In genomic region chr5:67013926-67014325, GRCm38 (mm10) we compare ENCODE assay signal across 31 mouse cellular contexts.
"Had no signal": no experiment of that assay in that cellular context is flagged by ENCODE, and none has a peak within 500 bp of the region (broad histone marks: within the 10 kb centered on the region; RNA-seq: fewer than 3 reads in every experiment).

No protein-coding gene starts in this region.

- H3K27ac ChIP-seq: limb, embryonic 10.5 days; limb, embryonic 12.5 days; limb, embryonic 13.5 days; limb, embryonic 15.5 days; liver, embryonic 12.5 days; liver, embryonic 13.5 days; liver, embryonic 14.5 days; liver, embryonic 15.5 days; lung, embryonic 15.5 days; macrophage; midbrain, embryonic 10.5 days; midbrain, embryonic 12.5 days; midbrain, embryonic 13.5 days; midbrain, embryonic 15.5 days; neural tube, embryonic 12.5 days had no signal

- H3K4me1 ChIP-seq: liver, embryonic 12.5 days; liver, embryonic 13.5 days; liver, embryonic 15.5 days; lung, embryonic 15.5 days; megakaryocyte, embryonic 14.5 days; midbrain, embryonic 10.5 days; midbrain, embryonic 12.5 days; midbrain, embryonic 13.5 days; midbrain, embryonic 15.5 days; neural tube, embryonic 12.5 days had no signal

- H3K27me3 ChIP-seq: limb, embryonic 12.5 days; limb, embryonic 13.5 days; limb, embryonic 15.5 days; liver, embryonic 12.5 days; liver, embryonic 13.5 days; liver, embryonic 15.5 days; lung, embryonic 15.5 days; megakaryocyte, embryonic 14.5 days; midbrain, embryonic 12.5 days; midbrain, embryonic 13.5 days; midbrain, embryonic 15.5 days; neural tube, embryonic 12.5 days had no signal

- H3K9ac ChIP-seq: limb, embryonic 12.5 days; limb, embryonic 13.5 days; limb, embryonic 15.5 days; liver, embryonic 12.5 days; liver, embryonic 13.5 days; liver, embryonic 14.5 days; liver, embryonic 15.5 days; liver, postnatal 0 days; lung, embryonic 14.5 days; lung, embryonic 15.5 days; midbrain, embryonic 12.5 days; midbrain, embryonic 13.5 days; midbrain, embryonic 15.5 days; neural tube, embryonic 12.5 days had no signal

- H3K4me3 ChIP-seq: limb, embryonic 10.5 days; limb, embryonic 12.5 days; limb, embryonic 13.5 days; limb, embryonic 15.5 days; liver, embryonic 12.5 days; liver, embryonic 13.5 days; liver, embryonic 15.5 days; lung, embryonic 15.5 days; megakaryocyte, embryonic 14.5 days; midbrain, embryonic 10.5 days; midbrain, embryonic 12.5 days; midbrain, embryonic 13.5 days; midbrain, embryonic 15.5 days; myocyte; neural tube, embryonic 12.5 days had no signal

- H3K36me3 ChIP-seq: liver, embryonic 12.5 days; liver, embryonic 13.5 days; liver, embryonic 15.5 days had no signal

- ATAC-seq: liver, embryonic 12.5 days; liver, postnatal 0 days; lung, postnatal 0 days; midbrain, embryonic 13.5 days; midbrain, embryonic 15.5 days; midbrain, embryonic 16.5 days had no signal

- H3K4me2 ChIP-seq: limb, embryonic 12.5 days; limb, embryonic 13.5 days; limb, embryonic 15.5 days; liver, embryonic 11.5 days; liver, embryonic 12.5 days; liver, embryonic 13.5 days; liver, embryonic 15.5 days; lung, embryonic 14.5 days; lung, embryonic 15.5 days; midbrain, embryonic 12.5 days; midbrain, embryonic 13.5 days; midbrain, embryonic 15.5 days; neural tube, embryonic 12.5 days had no signal

- H3K9me3 ChIP-seq: limb, embryonic 10.5 days; limb, embryonic 12.5 days; limb, embryonic 15.5 days; liver, embryonic 12.5 days; liver, embryonic 13.5 days; liver, embryonic 15.5 days; lung, embryonic 15.5 days; midbrain, embryonic 10.5 days; midbrain, embryonic 12.5 days; midbrain, embryonic 13.5 days; midbrain, embryonic 15.5 days; neural tube, embryonic 12.5 days had no signal

- DNase-seq: left cerebral cortex, postnatal 4 days; liver; liver, embryonic 13.5 days; liver, postnatal 0 days; lung, adult 18-20 months; lung, adult 2 months; lung, embryonic 14.5 days; lung, postnatal 10 days; lung, postnatal 14 days; lung, postnatal 36 days; lung, postnatal 4 days; midbrain, embryonic 14.5 days had no signal
